Mouse (Mus musculus): ENCODE measurements around the gene Clasp2. TPM values are rescaled to one million over a fixed set of nuclear protein-coding genes. Genes with fewer than 3 reads are reported as not detected.

The Clasp2 gene
- polyA plus RNA-seq, 1 experiment: 43.7 TPM

DNA sequence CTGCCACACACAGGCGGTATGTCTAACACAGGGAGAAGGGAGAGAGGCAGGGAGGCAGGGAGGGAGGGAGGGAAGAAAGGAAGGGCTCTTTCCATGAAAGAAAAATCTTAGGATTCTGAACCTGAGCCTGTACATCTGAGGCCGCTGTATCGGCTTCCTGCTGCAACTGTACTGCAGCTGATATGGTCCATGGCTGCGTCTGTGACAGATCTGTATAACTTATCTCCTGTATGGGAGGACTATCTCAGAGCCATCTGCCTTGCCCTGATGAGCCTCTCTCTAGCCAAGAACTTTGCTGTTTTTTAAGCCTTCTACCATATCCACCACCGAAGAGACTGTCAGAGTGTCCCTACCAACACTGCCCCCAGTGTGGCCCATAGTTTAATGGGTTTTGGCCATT lies 174.5 kb downstream of the Clasp2 start:
- Histone ChIP-seq H3K4me1 (ENCODE audit: control insufficient read depth, insufficient read depth, low read length) (no peaks in the 10 kb centered on the region), H3K27ac (ENCODE audit: insufficient read depth, low read length) (no peak overlapping the region), H3K4me3 (ENCODE audit: insufficient read depth, low read length) (no peak overlapping the region)
- no peak for TF ChIP-seq POLR2A (IDR thresholded peaks at IDR 0.05; ENCODE audit: low read depth, low read length)
- no peak for TF ChIP-seq CTCF (IDR thresholded peaks at IDR 0.05; ENCODE audit: borderline replicate concordance, insufficient read depth, low read length)

DNA sequence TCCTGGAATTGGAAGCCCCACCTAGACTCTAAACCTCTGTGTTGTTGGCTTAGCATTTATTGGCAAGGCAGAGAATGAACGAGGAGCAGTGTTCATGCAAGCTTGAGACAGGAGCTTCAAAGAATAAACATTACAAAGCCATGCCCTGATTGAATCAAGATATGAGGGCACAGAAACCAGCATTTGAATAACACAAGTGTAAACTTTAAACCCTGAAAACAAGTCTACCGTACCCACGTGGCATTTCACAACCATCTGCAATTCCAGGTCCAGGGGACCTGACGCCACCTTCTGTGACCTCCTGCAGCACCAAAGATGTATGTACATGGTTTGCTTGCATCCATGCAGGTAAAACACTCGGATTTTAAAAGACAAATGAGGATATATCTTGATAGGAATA lies 181.4 kb downstream of the Clasp2 start:
- Histone ChIP-seq H3K4me1 (ENCODE audit: control insufficient read depth, insufficient read depth, low read length) (no peaks in the 10 kb centered on the region; the same call in 1 of the 2 replicates), H3K27ac (ENCODE audit: insufficient read depth, low read length) (no peak overlapping the region), H3K4me3 (ENCODE audit: insufficient read depth, low read length) (no peak overlapping the region)
- TF ChIP-seq POLR2A (IDR thresholded peaks at IDR 0.05; ENCODE audit: low read depth, low read length) (no peak), CTCF (IDR thresholded peaks at IDR 0.05; ENCODE audit: borderline replicate concordance, insufficient read depth, low read length) (no peak)

DNA sequence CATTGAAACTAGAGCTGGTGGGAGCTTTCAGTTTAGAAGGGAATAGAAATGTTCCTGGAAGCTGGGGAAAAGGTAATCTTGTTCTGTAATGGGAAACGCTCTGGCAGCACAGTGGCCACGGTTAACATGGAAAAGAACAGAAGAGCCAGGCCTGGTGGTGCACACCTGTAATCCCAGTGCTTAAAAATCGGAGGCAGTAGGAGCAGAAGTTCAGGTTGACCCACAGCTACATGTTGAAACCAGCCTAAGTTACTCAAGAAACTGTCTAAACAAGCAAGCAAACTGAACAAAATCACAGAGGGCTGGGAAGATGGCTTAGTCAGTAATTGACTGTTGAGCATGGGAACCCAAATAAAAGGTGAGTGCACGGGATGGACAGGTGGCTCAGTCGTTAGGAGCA lies 183.6 kb downstream of the Clasp2 start:
- H3K4me3 ChIP-seq (ENCODE audit: insufficient read depth, low read length): no peak overlapping the region
- H3K27ac ChIP-seq (ENCODE audit: insufficient read depth, low read length): no peak overlapping the region

GRCm38 (mm10) chr9:113928591-113928990 lies 187.3 kb downstream of the Clasp2 start:
- H3K4me3 ChIP-seq (ENCODE audit: insufficient read depth, low read length): no peak overlapping the region
- no peak overlapping the region for H3K27ac ChIP-seq (ENCODE audit: insufficient read depth, low read length)
- TF ChIP-seq CTCF (IDR thresholded peaks at IDR 0.05; ENCODE audit: borderline replicate concordance, insufficient read depth, low read length): no peak
- no peak for TF ChIP-seq POLR2A (IDR thresholded peaks at IDR 0.05; ENCODE audit: low read depth, low read length)
- H3K4me1 ChIP-seq (ENCODE audit: control insufficient read depth, insufficient read depth, low read length): peaks cover 4% of the 10 kb centered on the region; the same call in 1 of the 2 replicates

More for the DNA sequence above, 183.6 kb downstream of the Clasp2 start:
- TF ChIP-seq CTCF (IDR thresholded peaks at IDR 0.05; ENCODE audit: borderline replicate concordance, insufficient read depth, low read length): no peak
- TF ChIP-seq POLR2A (IDR thresholded peaks at IDR 0.05; ENCODE audit: low read depth, low read length): no peak
- H3K4me1 ChIP-seq (ENCODE audit: control insufficient read depth, insufficient read depth, low read length): no peaks in the 10 kb centered on the region; the same call in 1 of the 2 replicates

- Histone ChIP-seq H3K4me3 (ENCODE audit: insufficient read depth, low read length) (peak overlapping the region; percentile 46; the same call in 1 of the 2 replicates), H3K4me1 (ENCODE audit: control insufficient read depth, insufficient read depth, low read length) (peaks cover 5% of the 10 kb centered on the region; the same call in 1 of the 2 replicates), H3K27ac (ENCODE audit: insufficient read depth, low read length) (no peak overlapping the region)
- no peak for TF ChIP-seq POLR2A (IDR thresholded peaks at IDR 0.05; ENCODE audit: low read depth, low read length)
- no peak for TF ChIP-seq CTCF (IDR thresholded peaks at IDR 0.05; ENCODE audit: borderline replicate concordance, insufficient read depth, low read length)
These were observed 188.4 kb downstream of the Clasp2 start for GRCm38 (mm10) chr9:113929676-113930075.

DNA sequence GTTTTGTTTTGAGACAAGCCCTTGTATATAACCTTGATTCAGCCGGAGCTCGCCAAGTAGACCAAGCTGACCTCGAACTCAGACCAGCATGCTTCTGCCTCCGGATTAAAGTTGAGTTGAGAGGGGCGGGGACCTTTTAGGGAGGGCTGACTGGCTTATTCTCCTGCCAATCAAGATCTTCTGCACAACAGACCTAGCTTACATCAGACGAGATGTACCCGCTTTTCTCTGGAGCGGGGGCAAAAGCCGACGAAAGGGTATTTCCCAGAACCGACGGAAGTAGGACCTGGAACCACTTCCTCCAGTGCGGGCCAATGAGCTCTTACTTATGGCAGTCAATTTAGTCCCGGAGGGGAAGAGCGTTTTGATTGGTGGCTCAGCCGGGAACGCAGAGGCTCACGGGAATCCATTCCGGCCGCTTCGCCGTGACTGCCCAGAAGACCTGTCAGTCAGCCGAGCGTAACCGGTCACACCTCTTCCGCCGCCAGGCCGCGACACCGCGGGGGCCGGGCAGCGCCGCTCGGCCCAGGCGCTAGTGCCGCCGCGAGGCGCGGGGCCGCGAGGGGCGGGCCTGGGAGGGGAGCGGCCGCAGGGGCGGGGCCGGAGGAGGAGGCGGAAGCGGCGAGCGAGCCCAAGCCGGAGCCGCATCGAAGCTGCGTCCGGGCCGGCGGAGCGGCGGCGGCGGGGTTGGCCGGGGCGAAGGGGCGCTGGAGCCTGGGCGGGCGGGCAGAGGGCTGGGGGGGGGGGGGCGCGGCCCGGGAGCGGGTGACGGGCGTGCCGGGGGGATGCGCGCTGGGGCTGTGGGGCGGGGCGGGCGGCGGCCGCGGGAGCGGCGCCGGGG lies 189.5 kb downstream of the Clasp2 start, which contains the start of gene Ubp1:
TSS of gene Ubp1 (plus strand) at position 401 of the 841 bp plus-strand sequence.
- TF ChIP-seq CTCF (IDR thresholded peaks at IDR 0.05; ENCODE audit: borderline replicate concordance, insufficient read depth, low read length) (no peak), POLR2A (IDR thresholded peaks at IDR 0.05; ENCODE audit: low read depth, low read length) (peak; percentile 58; the same call in 1 of the 2 replicates)
- Histone ChIP-seq H3K4me1 (ENCODE audit: control insufficient read depth, insufficient read depth, low read length) (peaks cover 8% of the 10 kb centered on the region), H3K4me3 (ENCODE audit: insufficient read depth, low read length) (peak within 1 kb of the TSS; percentile 89), H3K27ac (ENCODE audit: insufficient read depth, low read length) (peak within 1 kb of the TSS; percentile 80)

DNA sequence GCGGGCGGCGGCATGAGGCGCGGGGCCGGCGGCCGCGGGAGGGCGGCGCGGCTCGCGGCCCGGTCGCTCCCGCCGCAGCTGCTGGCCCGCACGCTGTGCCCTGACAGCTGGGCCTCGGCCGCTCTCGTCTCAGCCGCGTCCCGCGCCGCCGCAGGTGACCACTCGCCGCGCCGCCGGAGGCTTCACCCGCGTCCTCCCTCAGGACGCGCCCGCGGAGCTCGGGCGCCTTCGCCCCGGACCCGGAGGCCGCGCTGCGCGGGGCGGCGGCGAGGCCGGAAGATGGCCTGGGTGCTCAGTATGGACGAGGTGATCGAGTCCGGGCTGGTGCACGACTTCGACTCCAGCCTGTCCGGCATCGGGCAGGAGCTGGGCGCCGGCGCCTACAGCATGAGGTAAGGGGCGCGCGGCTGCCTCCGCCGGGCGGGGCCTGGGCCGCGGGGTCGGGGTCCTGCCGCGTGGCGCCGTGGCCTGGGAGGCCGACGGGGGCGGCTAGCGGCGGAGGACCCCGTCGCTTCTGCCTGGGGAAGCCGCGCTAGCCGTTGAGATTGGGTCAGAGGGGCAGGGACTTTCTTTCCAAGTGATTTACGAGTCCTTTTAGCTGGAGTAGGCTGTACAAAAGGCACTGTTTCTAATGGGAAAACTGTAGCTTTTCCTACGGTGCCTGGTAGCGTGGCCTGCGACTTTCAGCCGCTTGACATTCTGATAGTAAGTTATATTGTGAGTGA lies 190.3 kb downstream of the Clasp2 start:
- peak overlapping the region; percentile 89 for H3K4me3 ChIP-seq (ENCODE audit: insufficient read depth, low read length)
- H3K4me1 ChIP-seq (ENCODE audit: control insufficient read depth, insufficient read depth, low read length): peaks cover 9% of the 10 kb centered on the region
- H3K27ac ChIP-seq (ENCODE audit: insufficient read depth, low read length): peak overlapping the region; percentile 39
- no peak for TF ChIP-seq CTCF (IDR thresholded peaks at IDR 0.05; ENCODE audit: borderline replicate concordance, insufficient read depth, low read length)
- no peak for TF ChIP-seq POLR2A (IDR thresholded peaks at IDR 0.05; ENCODE audit: low read depth, low read length)

GRCm38 (mm10) chr9:113932100-113932470 lies 190.8 kb downstream of the Clasp2 start:
- no peak for TF ChIP-seq POLR2A (IDR thresholded peaks at IDR 0.05; ENCODE audit: low read depth, low read length)
- TF ChIP-seq CTCF (IDR thresholded peaks at IDR 0.05; ENCODE audit: borderline replicate concordance, insufficient read depth, low read length): no peak
- Histone ChIP-seq H3K4me3 (ENCODE audit: insufficient read depth, low read length) (peak overlapping the region; percentile 89), H3K4me1 (ENCODE audit: control insufficient read depth, insufficient read depth, low read length) (peaks cover 9% of the 10 kb centered on the region), H3K27ac (ENCODE audit: insufficient read depth, low read length) (peak overlapping the region; percentile 39)

- Histone ChIP-seq H3K4me3 (ENCODE audit: insufficient read depth, low read length) (peak overlapping the region; percentile 89), H3K4me1 (ENCODE audit: control insufficient read depth, insufficient read depth, low read length) (peaks cover 9% of the 10 kb centered on the region), H3K27ac (ENCODE audit: insufficient read depth, low read length) (no peak overlapping the region)
- TF ChIP-seq CTCF (IDR thresholded peaks at IDR 0.05; ENCODE audit: borderline replicate concordance, insufficient read depth, low read length) (no peak), POLR2A (IDR thresholded peaks at IDR 0.05; ENCODE audit: low read depth, low read length) (no peak)
These were observed 191.2 kb downstream of the Clasp2 start for GRCm38 (mm10) chr9:113932501-113932900.

Data from embryonic fibroblast, embryonic 13.5 days (primary cell).